Mouse (Mus musculus) CH12.LX (cell line): ENCODE measurements around the gene Chid1. TPM values are rescaled to one million over a fixed set of nuclear protein-coding genes. Genes with fewer than 3 reads are reported as not detected.

Source experiments
- DNase-seq: peaks from one replicate; pipeline ENCODE4 v3.0.0-alpha.2; 2013; ENCODE audit errors: extremely low read depth
- H3K27ac ChIP-seq: 2 replicates; pipeline ENCODE4 v1.5.1; 2012; ENCODE audit warnings: low read depth, mild to moderate bottlenecking, control low read depth, moderate library complexity; ENCODE audit not compliant: insufficient read depth
- H3K27me3 ChIP-seq: replicated peaks from 2 replicates; pipeline ENCODE3; 2012; ENCODE audit warnings: inconsistent platforms
- H3K36me3 ChIP-seq, 2 experiments: replicated peaks in 1 of 2; 2 replicates each; pipeline versions ENCODE3 to v1.6.1; 2012; ENCODE audit warnings: inconsistent platforms in 1 of 2, low read length in 1 of 2, mild to moderate bottlenecking in 1 of 2, mixed read lengths in 1 of 2, moderate library complexity in 1 of 2; ENCODE audit not compliant: control insufficient read depth in 1 of 2, insufficient read depth in 1 of 2
- H3K4me1 ChIP-seq, 2 experiments: 2 replicates each; pipeline ENCODE4 v1.6.1; 2012; ENCODE audit warnings: inconsistent platforms in 1 of 2, moderate library complexity in 1 of 2; ENCODE audit not compliant: insufficient read depth in 2 of 2, control insufficient read depth in 1 of 2
- H3K4me2 ChIP-seq: 2 replicates; pipeline ENCODE4 v1.6.1; 2012; ENCODE audit warnings: low read depth, mild to moderate bottlenecking, control low read depth; ENCODE audit not compliant: poor library complexity, insufficient read depth, severe bottlenecking
- H3K4me3 ChIP-seq, 3 experiments: fragments of 150-350 bp in 1 of 3; sonication (generic) in 1 of 3; replicated peaks in 1 of 3; 2 replicates each; pipeline versions ENCODE3 to v1.5.1; 2011 to 2012; ENCODE audit warnings: low read depth in 2 of 3, low read length in 2 of 3, mild to moderate bottlenecking in 2 of 3, moderate library complexity in 2 of 3, control low read depth in 1 of 3, improper control_type of control experiment in 1 of 3, inconsistent platforms in 1 of 3, mixed read lengths in 1 of 3; ENCODE audit not compliant: poor library complexity in 1 of 3
- H3K79me2 ChIP-seq: replicated peaks from 2 replicates; pipeline ENCODE4 v1.6.1; 2012; ENCODE audit warnings: mild to moderate bottlenecking, moderate library complexity; ENCODE audit not compliant: control insufficient read depth, poor library complexity, insufficient read depth, severe bottlenecking; ENCODE audit errors: extremely low read depth
- H3K9ac ChIP-seq: 2 replicates; pipeline ENCODE4 v1.6.1; 2012; ENCODE audit warnings: low read depth, mild to moderate bottlenecking, control low read depth, moderate library complexity; ENCODE audit not compliant: insufficient read depth
- H3K9me3 ChIP-seq: replicated peaks from 2 replicates; pipeline ENCODE3; 2012; ENCODE audit warnings: low read length, inconsistent platforms, mixed read lengths
- CHD1 ChIP-seq: IDR thresholded peaks from 2 replicates; pipeline ENCODE4 v1.6.1; 2012; ENCODE audit warnings: low read depth, low read length, improper control_type of control experiment, inconsistent platforms
- CHD2 ChIP-seq: IDR thresholded peaks from 2 replicates; pipeline ENCODE4 v1.6.1; 2011; ENCODE audit warnings: low read length, improper control_type of control experiment
- ELF1 ChIP-seq: IDR thresholded peaks from 2 replicates; pipeline ENCODE4 v1.6.1; 2014; ENCODE audit warnings: low read depth, mild to moderate bottlenecking, inconsistent platforms, low read length, improper control_type of control experiment
- GABPA ChIP-seq: IDR thresholded peaks from 2 replicates; pipeline ENCODE4 v1.6.1; 2012; ENCODE audit warnings: low read depth, low read length, improper control_type of control experiment, inconsistent platforms; ENCODE audit not compliant: insufficient replicate concordance
- HCFC1 ChIP-seq: IDR thresholded peaks from 2 replicates; pipeline ENCODE4 v1.6.1; 2012; ENCODE audit warnings: low read depth, mild to moderate bottlenecking, inconsistent platforms, low read length, improper control_type of control experiment
- IRF4 ChIP-seq: IDR thresholded peaks from 2 replicates; pipeline ENCODE4 v1.6.1; 2014; ENCODE audit warnings: low read depth, mild to moderate bottlenecking, inconsistent platforms, low read length, improper control_type of control experiment
- JUND ChIP-seq: conservative IDR thresholded peaks from 2 replicates; pipeline ENCODE4 v1.6.1; 2011; ENCODE audit warnings: low read depth, low read length, improper control_type of control experiment
- MAFK ChIP-seq: IDR thresholded peaks from 2 replicates; pipeline ENCODE4 v1.6.1; 2011; ENCODE audit warnings: low read length, improper control_type of control experiment; ENCODE audit not compliant: insufficient replicate concordance
- MXI1 ChIP-seq: IDR thresholded peaks from 2 replicates; pipeline ENCODE4 v1.6.1; 2011; ENCODE audit warnings: mild to moderate bottlenecking, low read depth, low read length, improper control_type of control experiment
- NELFE ChIP-seq: IDR thresholded peaks from 2 replicates; pipeline ENCODE4 v1.6.1; 2011; ENCODE audit warnings: low read depth, low read length, improper control_type of control experiment
- POLR2A ChIP-seq: IDR thresholded peaks from 2 replicates; pipeline ENCODE4 v1.6.1; 2011; ENCODE audit warnings: low read depth, mild to moderate bottlenecking, improper control_type of control experiment, low read length
- POLR2AphosphoS2 ChIP-seq: IDR thresholded peaks from 2 replicates; pipeline ENCODE4 v1.6.1; 2011; ENCODE audit warnings: low read depth, low read length, improper control_type of control experiment
- SMC3 ChIP-seq: IDR thresholded peaks from 2 replicates; pipeline ENCODE4 v1.6.1; 2011; ENCODE audit warnings: low read depth, low read length, improper control_type of control experiment
- TBP ChIP-seq: conservative IDR thresholded peaks from 2 replicates; pipeline ENCODE4 v1.6.1; 2011; ENCODE audit warnings: low read depth, low read length, improper control_type of control experiment
- UBTF ChIP-seq: IDR thresholded peaks from 2 replicates; pipeline ENCODE4 v1.6.1; 2012; ENCODE audit warnings: low read depth, mild to moderate bottlenecking, inconsistent platforms, low read length, improper control_type of control experiment, moderate library complexity
- USF2 ChIP-seq: conservative IDR thresholded peaks from 2 replicates; pipeline ENCODE4 v1.6.1; 2011; ENCODE audit warnings: low read depth, low read length, improper control_type of control experiment
- ZC3H11A ChIP-seq: IDR thresholded peaks from 2 replicates; pipeline ENCODE4 v1.6.1; 2012; ENCODE audit warnings: low read depth, mild to moderate bottlenecking, inconsistent platforms, low read length, improper control_type of control experiment
- ZMIZ1 ChIP-seq: IDR thresholded peaks from 2 replicates; pipeline ENCODE4 v1.6.1; 2012; ENCODE audit warnings: low read depth, mild to moderate bottlenecking, inconsistent platforms, low read length, improper control_type of control experiment
- dilution Hi-C: fragments of 300-500 bp; cut with MboI; formaldehyde crosslinking; loops from 2 replicates; pipeline ENCODE4 v1.14.3; 2020; ENCODE audit warnings: low sequenced_read_pairs; ENCODE audit not compliant: extremely low pct_unique_long_range_greater_than_20kb, extremely low pct_ligation_motif_present
- in situ Hi-C: fragments of 300-500 bp; cut with MboI; formaldehyde crosslinking; loops from 3 replicates; pipeline ENCODE4 v1.14.3; 2019; ENCODE audit warnings: low sequenced_read_pairs, low pct_ligation_motif_present, low pct_unique_long_range_greater_than_20kb, mixed read lengths
- polyA plus RNA-seq: library from polyadenylated mRNA; unstranded; fragments of >175 nt; gene quantifications from 2 replicates; pipeline ENCODE4 v1.2.1, GENCODE M21; 2012; ENCODE audit warnings: low read depth; ENCODE audit not compliant: insufficient read length
- total RNA-seq, 2 experiments: library from RNA; depleted of rRNA; stranded (reverse); fragments of 300-350 nt in 1 of 2; fragments of >200 nt in 1 of 2; gene quantifications; 2 replicates each; pipeline ENCODE4 v1.2.3; 2012 to 2014

The Chid1 gene
- total and polyA plus RNA-seq, 3 experiments: 27.0 to 50.5 (median 42.3) TPM

GRCm38 (mm10) chr7:141510681-141511191, 28.9 kb downstream of the Chid1 start:
- no peak overlapping the region for H3K4me3 ChIP-seq
- H3K27ac ChIP-seq: no peak overlapping the region
- DNase-seq: no peak
- no peaks in the 10 kb centered on the region for H3K27me3 ChIP-seq
- no peak overlapping the region for H3K4me2 ChIP-seq
- in situ Hi-C loops (no loop called here), dilution Hi-C loops (no loop called here)
- H3K4me1 ChIP-seq: peaks cover 2 to 30% of the 10 kb centered on the region in 2 experiments; a peak in 2 of 4 replicates
- H3K36me3 ChIP-seq: peaks cover 28 to 70% of the 10 kb centered on the region in 2 experiments
- H3K9ac ChIP-seq: no peak overlapping the region
- TF ChIP-seq SMC3 (no peak), POLR2A (no peak), MAFK (no peak), UBTF (no peak), TBP (no peak), GABPA (no peak), NELFE (no peak), IRF4 (no peak), ZC3H11A (no peak), HCFC1 (no peak), MXI1 (no peak), CHD1 (no peak), POLR2AphosphoS2 (no peak), ZMIZ1 (no peak), JUND (no peak), CHD2 (no peak), USF2 (no peak)
- H3K9me3 ChIP-seq: no peaks in the 10 kb centered on the region
- no peaks in the 10 kb centered on the region for H3K79me2 ChIP-seq

- peaks cover 2 to 30% of the 10 kb centered on the region in 2 experiments; a peak in 2 of 4 replicates for H3K4me1 ChIP-seq
- no peaks in the 10 kb centered on the region for H3K9me3 ChIP-seq
- no peaks in the 10 kb centered on the region for H3K27me3 ChIP-seq
- peaks cover 24 to 69% of the 10 kb centered on the region in 2 experiments for H3K36me3 ChIP-seq
- DNase-seq: no peak
- no peak overlapping the region for H3K4me2 ChIP-seq
- TF ChIP-seq ZC3H11A (no peak), MAFK (no peak), ELF1 (no peak), USF2 (no peak)
- H3K27ac ChIP-seq: no peak overlapping the region
- in situ Hi-C loops (no loop called here), dilution Hi-C loops (no loop called here)
- no peaks in the 10 kb centered on the region for H3K79me2 ChIP-seq
- no peak overlapping the region for H3K9ac ChIP-seq
- no peak overlapping the region for H3K4me3 ChIP-seq
Measured at GRCm38 (mm10) chr7:141510196-141510595, 29.5 kb downstream of the Chid1 start.
